29 mouse cellular contexts compared by ENCODE assay signal in the genomic region with DNA sequence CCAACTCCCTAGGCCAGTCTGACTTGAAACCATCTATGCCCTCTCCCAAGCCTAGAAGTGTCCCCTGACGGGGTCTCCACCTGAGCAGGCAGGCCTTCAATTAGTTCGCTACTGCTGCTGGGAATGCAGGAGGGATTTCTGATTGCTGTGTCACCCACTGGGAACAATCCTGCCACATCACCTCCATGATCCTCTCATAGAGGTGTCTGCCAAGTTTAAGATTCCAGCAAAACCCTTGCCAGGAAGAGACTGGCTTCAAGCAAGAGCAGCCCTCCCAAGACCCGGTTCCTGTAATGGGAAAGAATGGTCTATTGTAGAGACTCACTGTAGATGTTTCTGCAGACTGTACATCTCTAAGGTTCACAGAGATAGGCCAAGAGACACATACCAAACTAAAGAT. TPM values are rescaled to one million over a fixed set of nuclear protein-coding genes. Genes with fewer than 3 reads are reported as not detected.
DNase-seq lines count a peak whose midpoint lies in the region; ATAC-seq and TF ChIP-seq lines count a peak whose summit lies in the region.
"Had no signal": no experiment of that assay in that cellular context is flagged by ENCODE, and none has a peak within 500 bp of the region (broad histone marks: within the 10 kb centered on the region; RNA-seq: fewer than 3 reads in every experiment).

No protein-coding gene starts in this region.

- no peaks in the 10 kb centered on the region for H3K27me3 ChIP-seq in hindbrain, embryonic 13.5 days
- H3K27me3 ChIP-seq in hindbrain, embryonic 10.5 days (ENCODE audit: insufficient read depth, poor library complexity, severe bottlenecking) = peaks cover 9% of the 10 kb centered on the region
- H3K27me3 ChIP-seq in hindbrain, embryonic 15.5 days = no peaks in the 10 kb centered on the region
- no peaks in the 10 kb centered on the region for H3K27me3 ChIP-seq in midbrain, postnatal 0 days (ENCODE audit: insufficient read depth, low read length)
- H3K27me3 ChIP-seq: CH12.LX had no signal

- H3K9ac ChIP-seq in hindbrain, embryonic 13.5 days = no peak overlapping the region
- no peak overlapping the region for H3K9ac ChIP-seq in hindbrain, embryonic 15.5 days
- H3K9ac ChIP-seq in midbrain, postnatal 0 days (replicated peaks; ENCODE audit: low read length, poor library complexity, severe bottlenecking) = peak overlapping the region; percentile 91; the same call in 1 of the 2 replicates
- H3K9ac ChIP-seq: kidney, embryonic 15.5 days; limb, embryonic 15.5 days; liver, embryonic 15.5 days had no signal

- H3K27ac ChIP-seq in hindbrain, embryonic 13.5 days = peak overlapping the region; percentile 94
- no peak overlapping the region for H3K27ac ChIP-seq in hindbrain, embryonic 10.5 days
- peak overlapping the region; percentile 92 for H3K27ac ChIP-seq in hindbrain, embryonic 15.5 days (replicated peaks)
- H3K27ac ChIP-seq in midbrain, postnatal 0 days (ENCODE audit: low read depth, low read length) = peak overlapping the region; percentile 89
- H3K27ac ChIP-seq in layer of hippocampus, adult 2 months = no peak overlapping the region
- H3K27ac ChIP-seq: kidney, embryonic 15.5 days; limb, embryonic 15.5 days; liver, embryonic 15.5 days had no signal

- no peak for TF ChIP-seq CTCF in midbrain, postnatal 0 days (IDR thresholded peaks at IDR 0.05)
- no peak for TF ChIP-seq CTCF in layer of hippocampus, adult 2 months (conservative IDR thresholded peaks at IDR 0.05)

- H3K36me3 ChIP-seq in hindbrain, embryonic 13.5 days = no peaks in the 10 kb centered on the region
- no peaks in the 10 kb centered on the region for H3K36me3 ChIP-seq in hindbrain, embryonic 10.5 days
- no peaks in the 10 kb centered on the region for H3K36me3 ChIP-seq in hindbrain, embryonic 15.5 days
- H3K36me3 ChIP-seq in midbrain, postnatal 0 days (ENCODE audit: insufficient read depth, low read length) = no peaks in the 10 kb centered on the region
- H3K36me3 ChIP-seq: kidney, embryonic 15.5 days; limb, embryonic 15.5 days; liver, embryonic 15.5 days had no signal

- WGBS in hindbrain, embryonic 13.5 days = 89% methylated on average over 3 of the region's 3 CpGs
- 87% methylated on average over 3 of the region's 3 CpGs for WGBS in hindbrain, embryonic 10.5 days
- whole genome bisulfite sequencing in hindbrain, embryonic 15.5 days = 73% methylated on average over 3 of the region's 3 CpGs
- 75% methylated on average over 3 of the region's 3 CpGs for WGBS in midbrain, postnatal 0 days

- 0 out of 2 replicates have a peak overlapping the region, but pooled peaks have one; percentile 71 for H3K4me3 ChIP-seq in hindbrain, embryonic 13.5 days
- no peak overlapping the region for H3K4me3 ChIP-seq in hindbrain, embryonic 10.5 days
- no peak overlapping the region for H3K4me3 ChIP-seq in hindbrain, embryonic 15.5 days
- no peak overlapping the region for H3K4me3 ChIP-seq in midbrain, postnatal 0 days (ENCODE audit: low read depth, low read length)
- H3K4me3 ChIP-seq in layer of hippocampus, adult 2 months = no peak overlapping the region
- H3K4me3 ChIP-seq: kidney, embryonic 15.5 days; limb, embryonic 15.5 days; liver, embryonic 15.5 days had no signal

- peak; percentile 61 for DNase-seq in cerebellum, adult 9-10 months
- DNase-seq in hindbrain, embryonic 10.5 days (ENCODE audit: low spot score) = no peak
- no peak for DNase-seq in midbrain, postnatal 0 days (ENCODE audit: low spot score)
- no peak for DNase-seq in layer of hippocampus, adult 2 months (ENCODE audit: low spot score in 2 of 2)
- DNase-seq in layer of hippocampus, postnatal 25 days (ENCODE audit: extremely low spot score in 1 of 2, low spot score in 1 of 2) = no peak
- DNase-seq: gastrocnemius, postnatal 10 days; heart, adult 18-20 months; heart, postnatal 36 days; thymus, postnatal 25 days had no signal

- 0 out of 2 replicates have a peak, but pooled peaks cover 6% of the 10 kb centered on the region for H3K9me3 ChIP-seq in hindbrain, embryonic 13.5 days
- peaks cover 8% of the 10 kb centered on the region; the same call in 1 of the 2 replicates for H3K9me3 ChIP-seq in hindbrain, embryonic 10.5 days
- H3K9me3 ChIP-seq in hindbrain, embryonic 15.5 days = no peaks in the 10 kb centered on the region
- H3K9me3 ChIP-seq in midbrain, postnatal 0 days (ENCODE audit: low read length) = no peaks in the 10 kb centered on the region
- H3K9me3 ChIP-seq: limb, embryonic 15.5 days; liver, embryonic 15.5 days had no signal

- H3K4me2 ChIP-seq in hindbrain, embryonic 13.5 days = peak overlapping the region; percentile 79
- peak overlapping the region; percentile 85 for H3K4me2 ChIP-seq in hindbrain, embryonic 15.5 days
- H3K4me2 ChIP-seq in midbrain, postnatal 0 days (ENCODE audit: low read depth, low read length, poor library complexity, severe bottlenecking) = peak overlapping the region; percentile 86
- H3K4me2 ChIP-seq: kidney, embryonic 15.5 days; limb, embryonic 15.5 days; liver, embryonic 15.5 days had no signal

- H3K4me1 ChIP-seq in hindbrain, embryonic 13.5 days (replicated peaks) = peaks cover 44% of the 10 kb centered on the region
- H3K4me1 ChIP-seq in hindbrain, embryonic 10.5 days (replicated peaks) = peaks cover 39% of the 10 kb centered on the region
- peaks cover 45% of the 10 kb centered on the region for H3K4me1 ChIP-seq in hindbrain, embryonic 15.5 days (replicated peaks)
- H3K4me1 ChIP-seq in midbrain, postnatal 0 days (ENCODE audit: insufficient read depth, low read length) = peaks cover 24% of the 10 kb centered on the region

- ATAC-seq in cerebellum, adult (ENCODE audit: insufficient number of reproducible peaks, low FRiP score, low TSS enrichment) = no peak
- ATAC-seq in hindbrain, embryonic 13.5 days (ENCODE audit: low FRiP score) = no peak
- no peak for ATAC-seq in hindbrain, embryonic 15.5 days (ENCODE audit: low FRiP score, low read depth)
- no peak for ATAC-seq in midbrain, postnatal 0 days (ENCODE audit: low FRiP score)
- ATAC-seq: intestine, postnatal 0 days; lung, postnatal 0 days had no signal

RNA-seq across cellular contexts. Expression of gene Acsl6, which starts 1.0 kb away (rescaled TPM):
- 39.6 and 40.4 TPM in 2 replicates for polyA plus RNA-seq in hindbrain, embryonic 13.5 days (2015; fragmentation: Nextera tagmentation; extraction: Ambion mirVana)
- 12.4 and 18.2 TPM in 2 replicates for polyA plus RNA-seq in hindbrain, embryonic 10.5 days (2016; fragmentation: Nextera tagmentation; extraction: Ambion mirVana)
- polyA plus RNA-seq in hindbrain, embryonic 15.5 days (2015; fragmentation: Nextera tagmentation; extraction: Ambion mirVana) = 44.0 and 45.4 TPM in 2 replicates
- total RNA-seq in midbrain, postnatal 0 days (2014; rRNA removed) = 61.9 and 64.0 TPM in 2 replicates
- 52.6 and 56.2 TPM in 2 replicates for polyA plus RNA-seq in midbrain, postnatal 0 days (2015; fragmentation: Nextera tagmentation; extraction: Ambion mirVana)
- total RNA-seq in layer of hippocampus, adult 2 months (2021) = 100 to 1,000 TPM; 188 to 202 TPM
- total RNA-seq in layer of hippocampus, postnatal 25 days (2021) = 100 to 1,000 TPM; 183 to 192 TPM

RNA-seq across cellular contexts. Expression of gene Il3, which starts 35.5 kb away (rescaled TPM):
- not detected in 2 replicates for polyA plus RNA-seq in hindbrain, embryonic 13.5 days (2015; fragmentation: Nextera tagmentation; extraction: Ambion mirVana)
- polyA plus RNA-seq in hindbrain, embryonic 10.5 days (2016; fragmentation: Nextera tagmentation; extraction: Ambion mirVana) = not detected in 2 replicates
- not detected in 2 replicates for polyA plus RNA-seq in hindbrain, embryonic 15.5 days (2015; fragmentation: Nextera tagmentation; extraction: Ambion mirVana)
- total RNA-seq in midbrain, postnatal 0 days (2014; rRNA removed) = not detected in 2 replicates
- not detected in 2 replicates for polyA plus RNA-seq in midbrain, postnatal 0 days (2015; fragmentation: Nextera tagmentation; extraction: Ambion mirVana)
- not detected for total RNA-seq in layer of hippocampus, adult 2 months (2021)
- not detected for total RNA-seq in layer of hippocampus, postnatal 25 days (2021)
- total RNA-seq: adrenal gland, postnatal 25 days; common myeloid progenitor, adult 5-6 weeks; gastrocnemius, postnatal 10 days; heart, adult 18-20 months; heart, postnatal 36 days; layer of hippocampus, postnatal 14 days; left cerebral cortex, postnatal 36 days; MEL had no signal
- polyA plus RNA-seq: embryonic facial prominence, embryonic 11.5 days; frontal cortex, adult 2 months; heart, embryonic 14.5 days; intestine, postnatal 0 days; kidney, embryonic 15.5 days; large intestine, adult 2 months; limb, embryonic 15.5 days; liver, embryonic 15.5 days; lung, postnatal 0 days; neural tube, embryonic 11.5 days; testis, adult 2 months had no signal

RNA-seq across cellular contexts. Expression of gene Csf2, which starts 53.1 kb away (rescaled TPM):
- polyA plus RNA-seq in hindbrain, embryonic 13.5 days (2015; fragmentation: Nextera tagmentation; extraction: Ambion mirVana) = not detected in 2 replicates
- polyA plus RNA-seq in hindbrain, embryonic 10.5 days (2016; fragmentation: Nextera tagmentation; extraction: Ambion mirVana) = not detected in 2 replicates
- polyA plus RNA-seq in hindbrain, embryonic 15.5 days (2015; fragmentation: Nextera tagmentation; extraction: Ambion mirVana) = not detected in 2 replicates
- total RNA-seq in midbrain, postnatal 0 days (2014; rRNA removed) = not detected in 2 replicates
- not detected in 2 replicates for polyA plus RNA-seq in midbrain, postnatal 0 days (2015; fragmentation: Nextera tagmentation; extraction: Ambion mirVana)
- total RNA-seq in layer of hippocampus, adult 2 months (2021) = not detected
- not detected for total RNA-seq in layer of hippocampus, postnatal 25 days (2021)
- total RNA-seq: adrenal gland, postnatal 25 days; common myeloid progenitor, adult 5-6 weeks; gastrocnemius, postnatal 10 days; heart, adult 18-20 months; heart, postnatal 36 days; layer of hippocampus, postnatal 14 days; left cerebral cortex, postnatal 36 days; MEL had no signal
- polyA plus RNA-seq: embryonic facial prominence, embryonic 11.5 days; frontal cortex, adult 2 months; heart, embryonic 14.5 days; kidney, embryonic 15.5 days; limb, embryonic 15.5 days; liver, embryonic 15.5 days; neural tube, embryonic 11.5 days; testis, adult 2 months had no signal

Comparison
In these comparisons a context has a peak if more than half of its experiments do, and no peak if none do; other contexts are left out.
1. H3K27ac ChIP-seq: peak in hindbrain, embryonic 13.5 days (single experiment), hindbrain, embryonic 15.5 days (single experiment) and midbrain, postnatal 0 days (single experiment); none in hindbrain, embryonic 10.5 days (single experiment) and layer of hippocampus, adult 2 months (single experiment).
2. Peak in every context shown above with its lines, with median percentiles within 50 percentile points of each other: H3K4me2 ChIP-seq.